Mouse (Mus musculus): ENCODE results near the gene Chaf1b.

- TF ChIP-seq POLR2A (IDR thresholded peaks at IDR 0.05; ENCODE audit: low read depth, low read length) (no peak), CTCF (IDR thresholded peaks at IDR 0.05; ENCODE audit: extremely low read depth, insufficient read length, insufficient replicate concordance, low read depth, low read length) (no peak)
Measured at GRCm38 (mm10) chr16:93909936-93910335, 26.2 kb downstream of the Chaf1b start.
